Mouse (Mus musculus) forebrain, embryonic 13.5 days (tissue): ENCODE results near the gene Spats2. TPM values are rescaled to one million over a fixed set of nuclear protein-coding genes. Genes with fewer than 3 reads are reported as not detected.
A peak's percentile ranks its signal among the peaks of the same experiment; 100 is the strongest.
"Not testable (repeated sequence)": the region's sequence is repeated elsewhere in the genome, so short reads cannot be mapped to it uniquely, and the experiment has no call there.

Experiments used
- ATAC-seq: fragments of 200-750 bp; cut with Nextera tagmentation; 2 replicates; pipeline ENCODE4 v1.8.0; 2017
- H3K27ac ChIP-seq: fragments of 300-500 bp; sonication (generic); 2 replicates; pipeline ENCODE4 v1.5.1; 2015; ENCODE audit warnings: inconsistent platforms, mild to moderate bottlenecking, moderate library complexity
- H3K27me3 ChIP-seq: fragments of 300-500 bp; sonication (generic); 2 replicates; pipeline ENCODE4 v1.6.1; 2015; ENCODE audit warnings: mild to moderate bottlenecking, inconsistent platforms
- H3K36me3 ChIP-seq: fragments of 300-500 bp; sonication (generic); 2 replicates; pipeline ENCODE4 v1.6.1; 2015; ENCODE audit warnings: mild to moderate bottlenecking, inconsistent platforms; ENCODE audit not compliant: poor library complexity, severe bottlenecking
- H3K4me1 ChIP-seq: fragments of 300-500 bp; sonication (generic); 2 replicates; pipeline ENCODE4 v1.6.1; 2015; ENCODE audit warnings: inconsistent platforms
- H3K4me2 ChIP-seq: fragments of 300-500 bp; sonication (generic); 2 replicates; pipeline ENCODE4 v1.6.1; 2015; ENCODE audit warnings: inconsistent platforms, mild to moderate bottlenecking, moderate library complexity
- H3K4me3 ChIP-seq: fragments of 300-500 bp; sonication (generic); 2 replicates; pipeline ENCODE4 v1.5.1; 2015; ENCODE audit warnings: mild to moderate bottlenecking, inconsistent platforms
- H3K9ac ChIP-seq: fragments of 300-500 bp; sonication (generic); 2 replicates; pipeline ENCODE4 v1.6.1; 2015; ENCODE audit warnings: mild to moderate bottlenecking, inconsistent platforms
- H3K9me3 ChIP-seq: fragments of 300-500 bp; sonication (generic); replicated peaks from 2 replicates; pipeline ENCODE4 v1.6.1; 2016; ENCODE audit warnings: inconsistent platforms
- WGBS: fragments of 180-500 bp; shearing (Covaris S2); methylation state at CpG from one replicate; pipeline ENCODE4 v1.1.7; 2015; 5-methylcytosine and 5-hydroxymethylcytosine counted together
- polyA plus RNA-seq: library from polyadenylated mRNA; unstranded; fragments of >200 nt; fragmentation: Nextera tagmentation; extraction: Ambion mirVana; gene quantifications from 2 replicates; pipeline ENCODE4 v1.2.1, GENCODE M21; 2015

Gene Spats2
- polyA plus RNA-seq, 1 experiment from 2014 or later = 46.2 TPM

DNA sequence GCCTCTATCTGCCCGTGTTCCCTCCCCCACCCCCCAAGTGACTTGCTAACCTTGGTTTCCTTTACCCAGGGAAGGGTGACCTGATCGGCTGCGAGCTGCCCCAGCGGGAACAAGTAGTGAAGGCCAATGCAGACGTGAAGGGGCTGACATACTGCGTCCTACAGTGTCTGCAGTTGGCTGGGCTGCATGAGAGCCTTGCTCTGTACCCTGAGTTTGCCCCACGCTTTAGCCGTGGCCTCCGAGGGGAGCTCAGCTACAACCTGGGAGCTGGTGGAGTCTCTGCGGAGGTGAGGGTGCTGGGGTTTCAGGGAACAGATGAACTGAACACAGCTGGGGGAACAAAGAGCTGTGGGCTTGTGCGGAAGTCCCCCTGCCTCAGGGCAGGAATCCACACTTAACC is 112.3 kb downstream of the Spats2 start:
- H3K36me3 ChIP-seq = peaks cover 30% of the 10 kb centered on the region
- ATAC-seq = no peak
- WGBS = 69% methylated on average over 11 of the region's 11 CpGs
- H3K27me3 ChIP-seq = peaks cover 16% of the 10 kb centered on the region
- no peaks in the 10 kb centered on the region for H3K9me3 ChIP-seq
- no peak overlapping the region for H3K4me3 ChIP-seq
- no peak overlapping the region for H3K27ac ChIP-seq
- no peaks in the 10 kb centered on the region for H3K4me1 ChIP-seq
- no peak overlapping the region for H3K9ac ChIP-seq
- no peak overlapping the region for H3K4me2 ChIP-seq

DNA sequence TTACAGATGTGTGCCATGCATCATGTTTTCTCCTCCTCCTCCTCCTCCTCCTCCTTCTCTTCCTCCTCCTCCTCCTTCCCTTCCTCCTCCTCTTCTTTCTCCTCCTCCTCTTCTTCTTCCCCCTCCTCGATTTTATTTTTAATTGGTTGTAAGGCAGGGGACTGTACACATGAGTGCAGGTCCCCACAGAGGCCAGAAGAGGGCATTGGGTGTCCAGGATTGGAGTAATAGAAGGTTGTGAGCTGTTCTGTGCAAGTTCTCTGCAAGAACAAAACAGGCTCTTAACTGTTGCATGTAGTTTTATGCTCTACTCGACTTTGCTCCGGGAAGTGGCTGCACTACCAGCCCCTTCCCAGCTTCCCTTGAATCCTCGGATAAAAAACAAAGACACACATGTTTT is 114.4 kb downstream of the Spats2 start:
- WGBS = 67% methylated on average over 4 of the region's 4 CpGs
- no peak for ATAC-seq
- H3K27ac ChIP-seq = no peak overlapping the region
- H3K36me3 ChIP-seq = peaks cover 51% of the 10 kb centered on the region
- H3K4me2 ChIP-seq = no peak overlapping the region
- no peak overlapping the region for H3K9ac ChIP-seq
- H3K4me1 ChIP-seq = no peaks in the 10 kb centered on the region
- no peaks in the 10 kb centered on the region for H3K27me3 ChIP-seq
- H3K4me3 ChIP-seq = no peak overlapping the region
- H3K9me3 ChIP-seq = no peaks in the 10 kb centered on the region

DNA sequence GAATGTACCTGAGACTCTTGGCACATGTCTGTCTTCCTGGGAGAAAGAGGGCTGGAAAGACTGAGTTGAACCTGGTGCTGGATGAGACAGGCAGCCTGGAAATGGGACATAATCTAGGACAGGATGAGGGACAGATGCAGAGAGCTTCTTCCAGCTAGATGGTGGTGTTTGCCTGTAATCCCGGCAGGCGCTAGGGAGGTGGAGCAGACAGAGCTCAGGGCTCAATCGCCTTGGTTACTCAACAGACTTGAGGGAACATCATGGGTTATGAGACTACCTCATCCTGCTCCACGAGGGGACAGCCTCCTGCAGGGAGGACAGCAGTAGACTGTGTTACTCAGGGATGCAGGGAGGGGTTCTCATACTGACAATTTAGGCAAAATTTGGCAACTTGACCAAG is 115.5 kb downstream of the Spats2 start:
- no peak for ATAC-seq
- H3K4me3 ChIP-seq = no peak overlapping the region
- no peaks in the 10 kb centered on the region for H3K4me1 ChIP-seq
- H3K36me3 ChIP-seq = peaks cover 62% of the 10 kb centered on the region
- no peak overlapping the region for H3K9ac ChIP-seq
- no peaks in the 10 kb centered on the region for H3K9me3 ChIP-seq
- no peak overlapping the region for H3K4me2 ChIP-seq
- H3K27me3 ChIP-seq = no peaks in the 10 kb centered on the region
- WGBS = 84% methylated on average over 4 of the region's 4 CpGs
- no peak overlapping the region for H3K27ac ChIP-seq

DNA sequence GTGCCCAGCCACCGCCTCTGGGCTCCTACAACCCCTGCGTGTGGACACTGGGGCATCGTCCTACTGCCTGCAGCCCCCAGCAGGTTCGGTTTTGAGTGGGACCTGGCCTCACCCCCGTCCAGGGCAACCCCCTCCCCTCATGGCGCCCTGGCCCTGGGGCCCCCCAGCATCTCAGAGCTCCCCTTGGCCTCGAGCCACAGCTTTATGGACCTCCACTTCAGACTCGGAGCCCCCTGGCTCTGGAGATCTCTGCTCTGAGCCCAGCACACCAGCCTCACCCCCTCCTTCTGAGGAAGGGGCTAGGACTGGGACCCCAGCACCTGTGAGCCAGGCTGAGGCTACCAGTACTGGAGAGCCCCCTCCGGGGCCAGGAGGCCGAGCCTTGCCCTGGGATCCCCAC is 116.3 kb downstream of the Spats2 start:
- Histone ChIP-seq H3K4me3 (no peak overlapping the region), H3K4me2 (no peak overlapping the region), H3K9me3 (no peaks in the 10 kb centered on the region), H3K9ac (no peak overlapping the region), H3K4me1 (no peaks in the 10 kb centered on the region), H3K27ac (no peak overlapping the region), H3K36me3 (peaks cover 70% of the 10 kb centered on the region), H3K27me3 (no peaks in the 10 kb centered on the region)
- 87% methylated on average over 10 of the region's 10 CpGs for WGBS
- ATAC-seq = no peak

DNA sequence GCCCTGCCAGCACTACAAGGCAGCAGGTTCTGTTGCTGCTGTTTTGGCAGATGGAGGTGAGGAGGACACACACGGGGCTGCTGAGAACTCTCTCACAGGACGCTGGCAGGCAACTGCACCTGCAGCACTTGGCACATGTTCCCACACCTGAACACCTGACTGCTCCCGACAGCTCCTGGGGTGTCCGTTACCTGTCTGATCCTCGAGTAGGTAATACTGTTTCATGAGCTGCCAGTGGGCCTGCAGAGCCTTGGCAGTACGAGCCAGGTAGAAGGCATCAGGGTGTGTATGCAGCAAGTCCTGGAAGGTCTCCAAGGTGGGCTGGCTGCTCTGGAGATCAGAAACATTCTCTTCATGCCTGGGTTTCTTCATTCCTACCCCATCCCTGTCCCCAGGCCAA is 121.0 kb downstream of the Spats2 start:
- not testable (repeated sequence) for H3K27me3 ChIP-seq, H3K9ac ChIP-seq, H3K4me3 ChIP-seq, H3K27ac ChIP-seq, H3K9me3 ChIP-seq, ATAC-seq, H3K4me2 ChIP-seq
- 90% methylated on average over 6 of the region's 6 CpGs for WGBS
- Histone ChIP-seq H3K36me3 (peaks cover 84% of the 10 kb centered on the region), H3K4me1 (peaks cover 10% of the 10 kb centered on the region; the same call in 1 of the 2 replicates)

DNA sequence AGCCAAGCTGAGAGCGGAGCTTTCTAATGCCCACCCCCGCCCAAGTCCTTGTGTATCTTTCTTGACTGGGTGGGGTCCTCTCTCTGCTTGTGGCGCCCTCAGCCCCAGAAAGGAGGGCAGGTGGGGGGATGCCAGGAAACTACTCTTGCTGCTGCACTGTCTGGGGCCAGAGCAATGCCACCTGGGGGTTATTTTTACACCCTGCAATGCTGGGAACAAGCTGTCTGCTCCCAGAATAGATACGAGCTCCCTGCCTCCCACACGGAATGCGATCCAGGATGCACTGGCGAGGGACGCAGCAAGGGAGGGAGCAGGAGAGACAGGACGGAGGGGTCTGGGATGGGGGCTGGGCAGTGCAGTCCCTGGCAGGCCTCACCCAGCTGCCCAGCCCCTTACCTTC is 123.3 kb downstream of the Spats2 start:
- Histone ChIP-seq H3K4me3 (no peak overlapping the region), H3K27ac (no peak overlapping the region), H3K27me3 (no peaks in the 10 kb centered on the region), H3K4me2 (no peak overlapping the region), H3K9me3 (no peaks in the 10 kb centered on the region), H3K4me1 (peaks cover 19% of the 10 kb centered on the region), H3K9ac (no peak overlapping the region), H3K36me3 (peaks cover 63% of the 10 kb centered on the region)
- 88% methylated on average over 9 of the region's 9 CpGs for WGBS
- no peak for ATAC-seq

DNA sequence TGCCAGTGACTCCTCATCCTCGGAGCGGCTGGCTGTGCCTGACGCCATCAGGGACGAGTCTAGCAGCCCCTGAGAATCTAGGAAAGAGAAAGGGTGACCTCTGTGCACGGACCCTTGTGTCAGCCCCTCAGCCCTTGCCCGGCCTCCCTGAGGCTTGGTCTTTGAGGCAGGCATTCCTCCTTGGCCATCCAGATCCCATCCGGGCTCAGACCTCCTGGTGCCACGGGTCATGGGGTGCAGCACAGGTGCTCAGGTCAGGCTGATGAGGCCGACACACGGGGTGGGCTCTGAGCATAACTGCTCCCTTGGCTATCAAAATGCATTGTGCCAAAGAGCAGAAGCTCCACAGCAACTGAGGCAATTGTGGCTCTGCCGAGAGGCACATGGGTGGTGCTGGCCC is 124.2 kb downstream of the Spats2 start:
- Histone ChIP-seq H3K4me1 (peaks cover 19% of the 10 kb centered on the region), H3K9me3 (no peaks in the 10 kb centered on the region), H3K36me3 (peaks cover 53% of the 10 kb centered on the region), H3K27ac (no peak overlapping the region), H3K4me2 (0 out of 2 replicates have a peak overlapping the region, but pooled peaks have one; percentile 91), H3K27me3 (no peaks in the 10 kb centered on the region), H3K4me3 (no peak overlapping the region), H3K9ac (peak overlapping the region; percentile 30; the same call in 1 of the 2 replicates)
- 91% methylated on average over 10 of the region's 11 CpGs for WGBS
- no peak for ATAC-seq

DNA sequence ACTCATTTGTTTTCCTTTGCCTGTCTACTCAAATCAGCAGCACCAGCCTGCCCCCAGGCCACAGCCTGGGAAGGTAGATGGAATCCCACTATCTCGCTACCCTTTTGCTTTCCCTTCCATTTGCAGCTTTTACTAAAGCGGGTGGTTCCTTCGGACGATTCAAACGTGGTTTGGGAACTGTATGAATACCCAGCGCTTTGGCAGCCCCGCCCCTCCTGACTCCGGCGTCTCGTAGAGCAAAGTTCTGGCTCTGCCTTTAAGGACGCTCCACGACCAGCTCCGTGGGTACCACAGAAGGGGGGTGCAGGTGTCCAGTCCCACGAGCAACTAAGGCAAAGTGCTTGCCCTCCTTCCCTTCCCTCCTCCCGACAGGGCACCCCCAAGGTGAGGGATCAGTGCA is 125.4 kb downstream of the Spats2 start:
- H3K27me3 ChIP-seq, H3K9me3 ChIP-seq, H3K27ac ChIP-seq: not testable (repeated sequence)
- H3K4me3 ChIP-seq = peak overlapping the region; percentile 58
- peak overlapping the region; percentile 67 for H3K9ac ChIP-seq
- 1% methylated on average over 14 of the region's 15 CpGs for whole genome bisulfite sequencing
- peak overlapping the region; percentile 91 for H3K4me2 ChIP-seq
- H3K4me1 ChIP-seq = peaks cover 19% of the 10 kb centered on the region
- peaks cover 42% of the 10 kb centered on the region for H3K36me3 ChIP-seq
- ATAC-seq = peak; percentile 13; the same call in 1 of the 2 replicates

DNA sequence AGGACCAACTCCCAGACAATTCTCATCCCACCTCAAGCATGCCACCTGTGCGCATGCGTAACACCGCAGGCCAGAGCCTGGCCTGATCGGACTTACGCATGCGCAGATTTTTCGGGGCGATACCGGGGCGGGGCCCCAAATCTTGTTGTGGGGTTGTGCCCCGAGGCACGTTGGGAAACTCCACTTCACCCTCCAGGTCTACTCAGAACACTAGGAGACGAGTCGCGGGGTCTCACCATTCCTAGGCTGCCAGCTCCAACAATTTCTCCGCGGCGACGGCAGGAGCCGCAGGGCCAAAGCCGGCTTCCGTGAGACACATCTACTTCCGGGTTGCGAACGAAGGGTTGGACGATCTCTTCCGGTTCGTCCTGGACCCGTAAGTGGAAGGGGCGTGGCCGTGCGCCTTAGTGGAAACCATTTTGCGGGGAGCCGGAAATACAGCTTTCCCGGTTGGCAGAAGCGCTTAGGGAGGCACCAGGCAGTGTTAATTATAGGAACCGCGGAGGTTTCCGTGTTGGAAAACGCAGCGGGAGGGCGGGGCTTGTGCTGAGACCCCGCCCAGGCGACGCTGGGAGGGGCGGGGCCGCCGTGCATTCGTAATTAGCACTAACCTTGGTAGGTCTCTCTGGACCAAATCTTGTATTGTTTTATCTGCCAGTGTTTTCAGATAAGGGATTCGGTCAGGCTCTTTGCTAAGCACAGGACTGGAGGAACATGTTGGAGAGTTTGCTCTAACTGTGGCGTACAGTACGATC is 126.1 kb downstream of the Spats2 start, which contains the start of gene Mcrs1:
TSS of gene Mcrs1 (minus strand) at position 336 of the 755 bp plus-strand sequence.
- H3K4me2 ChIP-seq = peak within 1 kb of the TSS; percentile 91
- H3K27ac ChIP-seq = peak within 1 kb of the TSS; percentile 95
- H3K36me3 ChIP-seq = peaks cover 35% of the 10 kb centered on the region
- peak within 1 kb of the TSS; percentile 72 for H3K9ac ChIP-seq
- H3K27me3 ChIP-seq = no peaks in the 10 kb centered on the region
- H3K4me1 ChIP-seq = peaks cover 19% of the 10 kb centered on the region
- under 1% methylated on average over 52 of the region's 52 CpGs for WGBS
- peak within 1 kb of the TSS; percentile 58 for H3K4me3 ChIP-seq
- H3K9me3 ChIP-seq = no peaks in the 10 kb centered on the region
- peak; percentile 95 for ATAC-seq

DNA sequence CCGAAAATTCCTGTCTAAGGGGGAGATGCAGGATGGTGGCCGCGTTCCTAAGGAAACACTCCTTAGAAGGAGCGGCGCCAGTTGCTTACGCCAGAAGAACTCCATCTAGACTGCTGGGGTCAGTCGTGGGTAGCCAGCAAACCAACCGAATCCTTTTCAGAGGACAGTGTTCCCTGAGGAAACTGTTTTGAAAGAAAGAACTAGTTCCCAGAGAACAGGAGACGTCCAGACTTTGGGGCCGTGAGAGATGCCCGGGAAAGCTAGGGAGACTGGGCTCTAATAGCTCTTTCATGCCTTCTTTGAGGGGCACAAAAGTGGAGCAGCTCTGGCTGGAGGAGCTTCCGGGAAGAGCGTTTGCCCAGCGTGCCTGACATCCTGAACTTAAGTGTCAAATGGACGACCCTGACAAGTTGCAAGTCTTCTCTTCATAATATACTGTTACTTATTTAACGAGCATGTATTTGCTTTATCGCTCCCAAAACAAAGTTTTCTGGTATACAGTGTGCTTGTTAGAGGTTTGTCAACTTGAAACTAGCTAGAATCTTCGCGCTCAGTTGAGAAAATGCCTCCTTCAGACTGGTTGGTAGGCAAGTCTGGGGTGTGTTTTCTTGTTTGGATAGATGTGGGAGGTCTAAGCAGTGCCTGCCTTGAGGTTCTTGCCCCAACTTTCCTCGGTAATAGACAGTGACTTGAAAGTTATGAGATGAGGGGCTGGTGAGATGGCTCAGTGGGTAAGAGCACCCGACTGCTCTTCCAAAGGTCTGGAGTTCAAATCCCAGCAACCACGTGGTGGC is 126.9 kb downstream of the Spats2 start:
- Histone ChIP-seq H3K4me2 (peak overlapping the region; percentile 91), H3K4me1 (peaks cover 19% of the 10 kb centered on the region), H3K4me3 (peak overlapping the region; percentile 58), H3K27me3 (no peaks in the 10 kb centered on the region), H3K9ac (peak overlapping the region; percentile 72), H3K27ac (peak overlapping the region; percentile 95), H3K9me3 (no peaks in the 10 kb centered on the region), H3K36me3 (peaks cover 27% of the 10 kb centered on the region)
- peak; percentile 53; the same call in 1 of the 2 replicates for ATAC-seq
- WGBS = 5% methylated on average over 22 of the region's 22 CpGs

DNA sequence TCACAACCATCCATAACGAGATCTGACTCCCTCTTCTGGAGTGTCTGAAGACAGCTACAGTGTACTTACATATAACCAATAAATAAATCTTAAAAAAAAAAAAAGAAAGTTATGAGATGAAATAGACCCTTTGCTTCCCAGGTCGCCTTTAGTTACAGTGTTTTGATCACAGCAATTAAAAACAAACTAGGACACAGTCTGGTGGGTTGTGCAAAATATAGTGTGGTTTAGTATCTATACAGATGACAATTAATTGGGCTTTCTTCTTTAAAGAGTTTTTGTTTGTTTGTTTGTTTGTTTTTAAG is 127.4 kb downstream of the Spats2 start:
- H3K9ac ChIP-seq, H3K27ac ChIP-seq, H3K9me3 ChIP-seq, H3K4me3 ChIP-seq, ATAC-seq, H3K27me3 ChIP-seq: not testable (repeated sequence)
- peaks cover 19% of the 10 kb centered on the region for H3K4me1 ChIP-seq
- peak overlapping the region; percentile 91 for H3K4me2 ChIP-seq
- WGBS = 53% methylated on average over 2 of the region's 2 CpGs
- peaks cover 21% of the 10 kb centered on the region for H3K36me3 ChIP-seq

DNA sequence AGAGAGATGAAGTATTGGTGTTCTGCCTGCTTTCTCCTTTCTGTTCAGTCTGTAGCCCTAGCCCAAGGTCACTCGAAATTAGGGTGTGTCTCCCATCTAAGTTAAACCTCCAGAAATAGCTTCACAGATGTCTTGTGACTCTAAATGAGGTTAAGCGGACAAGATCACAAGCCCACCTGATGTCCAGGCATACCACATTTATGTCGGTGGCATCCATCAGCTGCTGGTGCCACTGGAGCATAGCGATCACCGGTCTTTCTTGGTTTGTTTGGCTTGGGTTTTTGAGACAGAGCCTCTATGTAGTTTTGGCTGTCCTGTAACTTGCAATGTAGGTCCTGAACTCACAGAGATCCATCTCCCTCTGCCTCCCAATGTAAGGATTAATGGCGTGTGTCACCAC is 128.1 kb downstream of the Spats2 start:
- no peak overlapping the region for H3K4me2 ChIP-seq
- ATAC-seq = no peak
- peaks cover 15% of the 10 kb centered on the region; the same call in 1 of the 2 replicates for H3K36me3 ChIP-seq
- no peaks in the 10 kb centered on the region for H3K9me3 ChIP-seq
- no peak overlapping the region for H3K9ac ChIP-seq
- H3K4me3 ChIP-seq = no peak overlapping the region
- 93% methylated on average over 6 of the region's 6 CpGs for WGBS
- no peak overlapping the region for H3K27ac ChIP-seq
- peaks cover 19% of the 10 kb centered on the region for H3K4me1 ChIP-seq
- H3K27me3 ChIP-seq = no peaks in the 10 kb centered on the region
